Mouse (Mus musculus) cerebellum, adult 2 months (tissue): Measurements from ENCODE around the gene Zp1.

ENCODE experiments used
- CTCF ChIP-seq: fragments of 200-500 bp; IDR thresholded peaks from 2 replicates; pipeline ENCODE4 v1.5.1; 2011; ENCODE audit warnings: low read depth, mild to moderate bottlenecking, control low read depth, low read length, moderate library complexity, borderline replicate concordance; ENCODE audit not compliant: insufficient read depth
- POLR2A ChIP-seq: fragments of 200-500 bp; IDR thresholded peaks from 2 replicates; pipeline ENCODE4 v1.6.1; 2011; ENCODE audit warnings: low read length, control low read depth, borderline replicate concordance; ENCODE audit not compliant: insufficient read depth

- TF ChIP-seq CTCF (no peak), POLR2A (no peak)
Measured at GRCm38 (mm10) chr19:10900315-10900714, 20.1 kb downstream of the Zp1 start.
